16 mouse cellular contexts compared by ENCODE assay signal in genomic region chr10:128051589-128051988, GRCm38 (mm10).
"Had no signal": no experiment of that assay in that cellular context is flagged by ENCODE, and none has a peak within 500 bp of the region (broad histone marks: within the 10 kb centered on the region; RNA-seq: fewer than 3 reads in every experiment).

No protein-coding gene starts in this region.

- H3K9ac ChIP-seq: neural tube, embryonic 12.5 days; neural tube, embryonic 13.5 days; neural tube, embryonic 15.5 days; stomach, embryonic 15.5 days had no signal

- H3K4me1 ChIP-seq: neural tube, embryonic 12.5 days; neural tube, embryonic 13.5 days; neural tube, embryonic 15.5 days; stomach, embryonic 15.5 days had no signal

- H3K4me2 ChIP-seq: neural tube, embryonic 12.5 days; neural tube, embryonic 13.5 days; neural tube, embryonic 15.5 days; stomach, embryonic 15.5 days had no signal

- H3K4me3 ChIP-seq: neural tube, embryonic 12.5 days; neural tube, embryonic 13.5 days; neural tube, embryonic 15.5 days; stomach, embryonic 15.5 days had no signal

- H3K27me3 ChIP-seq: neural tube, embryonic 12.5 days; neural tube, embryonic 13.5 days; neural tube, embryonic 15.5 days; stomach, embryonic 15.5 days had no signal

- DNase-seq: retina, postnatal 1 day; right cerebral cortex, adult 18-20 months; right cerebral cortex, postnatal 14 days; right cerebral cortex, postnatal 25 days; right cerebral cortex, postnatal 4 days; spleen, adult 18-20 months; thymus, adult 18-20 months; thymus, adult 2 months; thymus, postnatal 14 days; thymus, postnatal 25 days; thymus, postnatal 36 days; thymus, postnatal 4 days had no signal

- H3K27ac ChIP-seq: neural tube, embryonic 12.5 days; neural tube, embryonic 13.5 days; neural tube, embryonic 15.5 days; stomach, embryonic 15.5 days had no signal

- H3K9me3 ChIP-seq: neural tube, embryonic 12.5 days; neural tube, embryonic 13.5 days; neural tube, embryonic 15.5 days; stomach, embryonic 15.5 days had no signal
